Mouse (Mus musculus) liver, embryonic 14.5 days (tissue): ENCODE data around the gene Mtg1.

Experiments
- CTCF ChIP-seq: IDR thresholded peaks from 2 replicates; pipeline ENCODE4 v1.5.1; 2016; ENCODE audit warnings: antibody characterized with exemption, low read depth, control low read depth
- EP300 ChIP-seq: IDR thresholded peaks from 2 replicates; pipeline ENCODE4 v1.6.1; 2016; ENCODE audit warnings: antibody characterized with exemption, low read depth

GRCm38 (mm10) chr7:140164664-140165063 is 27.3 kb downstream of the Mtg1 start, which contains the start of gene Olfr522:
- no peak for TF ChIP-seq CTCF
- TF ChIP-seq EP300: no peak
